Mouse (Mus musculus) retina, postnatal 1 day (tissue): ENCODE measurements at regions not wholly inside any gene's neighbourhood (a gene's known extent, or its start where the extent isn't known, plus 50 kb on each side); places are given as distances from the start of the nearest gene placed in this dataset.

Experiments used
- DNase-seq: peaks from one replicate; pipeline ENCODE4 v3.0.0-alpha.2; 2012

DNA sequence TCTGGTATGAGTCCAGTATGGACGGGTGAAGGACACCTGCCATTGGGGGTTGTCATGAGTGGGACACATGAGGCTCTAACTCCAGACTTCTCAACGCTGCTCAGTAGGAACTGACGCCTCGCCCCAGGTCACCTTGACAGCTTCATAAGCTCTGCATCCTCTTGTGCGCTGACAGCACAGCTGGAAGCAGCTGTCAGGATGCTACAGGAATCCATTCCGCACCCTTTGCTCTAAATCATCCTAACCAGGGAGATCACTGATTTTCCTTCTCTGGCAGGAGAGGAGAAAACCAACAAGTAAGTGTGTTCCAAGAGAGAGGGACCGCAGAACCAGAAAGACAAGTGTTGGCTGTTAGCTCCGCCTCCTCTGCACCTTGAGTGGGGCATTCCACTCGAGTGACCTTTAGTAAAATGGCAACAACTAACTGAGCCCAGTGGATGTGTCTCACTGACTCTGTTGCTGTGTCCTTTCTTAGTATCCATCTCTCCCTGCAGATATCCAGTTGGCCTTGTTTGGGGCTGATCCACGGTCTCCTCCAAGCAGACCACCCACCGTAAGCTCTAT is 449.8 kb downstream of the Wdr11 start:
- DNase-seq, result no peak

- no peak for DNase-seq
Observed at GRCm38 (mm10) chr7:130042296-130042910, 450.7 kb downstream of the Wdr11 start.

DNA sequence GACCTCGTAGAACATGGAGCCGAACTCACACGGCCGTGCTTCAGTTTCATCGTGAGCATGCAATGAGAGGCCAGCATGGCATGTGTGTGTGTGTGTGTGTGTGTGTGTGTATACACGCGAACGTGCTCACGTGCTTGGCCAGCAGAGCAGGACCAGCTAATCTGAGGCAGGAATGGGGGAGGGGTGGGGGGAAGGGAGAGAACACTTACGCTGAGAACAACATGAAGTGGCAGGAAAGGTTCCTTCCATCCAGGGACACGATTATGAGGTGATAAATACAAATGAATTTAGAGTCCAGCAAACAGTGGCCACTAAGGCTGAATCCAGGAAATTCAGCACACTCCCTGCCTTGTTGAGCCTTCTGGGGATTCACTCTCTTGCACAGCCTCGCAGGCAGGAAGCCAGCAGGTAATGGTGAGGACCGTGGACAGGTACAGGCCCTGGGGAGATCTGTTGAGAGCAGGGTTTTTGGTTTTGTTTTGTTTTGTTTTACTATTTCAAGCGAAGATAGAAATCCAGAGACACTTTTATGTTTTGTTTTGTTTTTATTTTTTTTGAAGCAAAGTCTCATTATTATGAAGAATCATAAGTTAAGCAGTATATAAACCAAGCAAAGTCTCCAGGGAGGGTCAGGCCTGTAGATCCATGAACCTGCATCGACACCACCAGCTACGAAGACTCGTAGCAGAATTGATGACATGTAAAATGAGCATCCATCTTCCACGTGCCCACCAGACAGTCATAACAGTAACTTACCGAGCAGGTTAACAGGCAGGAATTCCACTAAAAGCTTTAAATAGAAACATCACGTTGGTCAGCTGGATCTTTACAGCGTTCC is 452.0 kb downstream of the Wdr11 start:
- peak; percentile 56 for DNase-seq

- DNase-seq, result no peak
Observed at GRCm38 (mm10) chr7:130044235-130044553, 452.5 kb downstream of the Wdr11 start.

GRCm38 (mm10) chr7:130044581-130044980 is 452.9 kb downstream of the Wdr11 start:
- DNase-seq, result no peak

DNA sequence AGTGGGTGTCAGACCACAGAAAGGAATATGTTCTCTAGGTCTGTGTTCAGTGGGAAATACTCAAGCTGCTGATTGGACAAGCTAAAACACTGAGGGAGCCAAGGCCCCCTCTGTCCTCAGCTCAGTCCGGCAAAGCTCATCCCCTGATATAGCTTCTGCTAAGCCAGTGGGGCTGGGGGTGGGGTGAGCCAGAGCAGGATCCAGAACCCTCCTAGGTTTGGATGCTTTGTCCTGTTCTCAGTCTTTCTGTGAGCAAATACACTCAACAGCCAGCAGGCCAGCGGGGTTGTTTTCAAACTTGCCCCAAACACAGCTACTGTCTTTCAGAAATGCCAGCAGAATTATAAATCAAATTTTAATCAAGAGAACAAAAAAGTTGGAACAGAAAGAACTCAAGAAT is 454.4 kb downstream of the Wdr11 start:
- DNase-seq, result no peak

DNA sequence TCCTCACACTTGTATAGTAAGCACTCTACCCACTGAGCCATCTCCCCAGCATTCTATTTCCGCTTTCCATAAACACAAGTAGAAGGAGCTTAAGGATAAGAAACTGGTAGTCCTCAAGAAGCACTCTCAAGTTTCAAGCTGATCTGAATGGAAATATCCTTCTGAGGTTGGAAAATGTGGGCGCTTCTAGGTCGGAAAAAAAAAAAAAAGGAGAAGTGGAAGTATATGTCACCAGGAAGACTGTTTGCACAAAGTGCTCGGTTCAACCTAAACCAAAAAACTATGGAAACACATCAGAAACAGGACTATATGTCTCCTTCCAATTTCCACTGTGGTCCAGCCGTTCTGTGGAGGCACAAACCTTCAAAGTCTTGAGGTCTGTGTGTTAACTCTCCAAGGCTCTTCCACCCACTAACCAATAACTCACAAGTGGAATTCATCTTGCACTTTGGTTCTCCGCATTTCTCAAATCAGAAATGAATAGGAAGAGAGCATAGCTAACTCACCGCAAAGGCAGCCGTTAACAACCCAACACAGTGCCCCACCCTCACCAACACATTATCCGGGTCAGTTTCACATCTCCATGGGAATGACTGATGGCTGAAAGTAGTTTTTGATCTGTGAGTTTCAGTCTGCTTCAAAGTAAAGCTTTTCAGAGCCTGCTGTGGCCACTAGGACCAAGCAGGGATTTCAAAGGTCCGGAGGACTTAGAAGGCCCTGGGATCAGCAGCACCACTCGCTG is 455.8 kb downstream of the Wdr11 start:
- DNase-seq, result no peak

DNA sequence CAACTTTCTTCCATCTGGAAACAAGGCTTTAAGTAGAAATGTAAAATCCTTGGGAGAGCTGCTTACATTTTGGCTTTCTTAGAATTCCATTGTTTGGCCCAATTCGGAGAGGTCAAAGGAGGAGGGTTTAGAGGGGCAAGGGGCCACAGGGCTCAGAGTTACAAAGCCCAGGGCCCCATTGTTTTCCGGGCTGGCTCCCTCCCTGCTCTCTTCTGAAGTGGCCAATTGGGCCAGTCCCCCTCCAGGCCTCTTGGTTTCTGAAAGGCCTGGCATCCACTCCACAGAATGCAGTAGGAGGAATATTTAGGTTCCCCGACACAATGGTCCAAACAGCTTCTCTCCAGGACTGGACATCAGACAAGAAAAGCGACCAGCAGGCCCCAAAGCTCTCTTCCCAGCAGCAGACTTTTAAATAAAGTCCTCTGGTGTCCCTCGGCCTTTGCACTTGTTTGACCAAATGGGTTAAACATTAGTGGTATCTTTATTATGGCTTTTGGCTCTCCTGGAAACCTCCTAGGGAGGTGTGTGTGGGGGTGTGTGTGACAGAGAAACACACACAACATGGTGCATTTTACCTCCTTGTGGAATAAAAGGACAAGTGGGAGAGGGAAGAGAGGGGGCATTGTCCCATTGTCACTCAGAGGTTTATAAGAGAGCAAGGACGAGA is 456.6 kb downstream of the Wdr11 start:
- no peak for DNase-seq

DNA sequence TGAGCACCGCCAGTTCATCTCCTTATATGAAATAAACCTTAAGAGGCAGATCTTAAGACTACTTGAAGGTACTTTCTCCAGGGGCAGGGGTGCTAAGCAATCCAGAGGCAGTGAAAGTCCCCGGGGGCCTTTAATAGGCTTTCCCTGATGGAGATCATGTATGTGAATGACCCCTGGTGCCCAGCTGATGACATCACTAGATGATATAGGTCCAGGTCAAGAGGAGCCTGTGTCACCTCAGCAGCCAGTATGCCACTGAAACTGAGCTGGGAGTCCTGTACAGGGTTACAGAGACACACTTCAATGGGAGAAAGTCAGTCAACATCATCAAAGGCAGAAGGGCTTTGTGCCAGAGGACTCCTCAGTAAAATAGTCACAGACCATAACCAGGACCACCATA is 457.8 kb downstream of the Wdr11 start:
- no peak for DNase-seq

GRCm38 (mm10) chr7:130050120-130050519 is 458.5 kb downstream of the Wdr11 start:
- DNase-seq, result no peak

DNA sequence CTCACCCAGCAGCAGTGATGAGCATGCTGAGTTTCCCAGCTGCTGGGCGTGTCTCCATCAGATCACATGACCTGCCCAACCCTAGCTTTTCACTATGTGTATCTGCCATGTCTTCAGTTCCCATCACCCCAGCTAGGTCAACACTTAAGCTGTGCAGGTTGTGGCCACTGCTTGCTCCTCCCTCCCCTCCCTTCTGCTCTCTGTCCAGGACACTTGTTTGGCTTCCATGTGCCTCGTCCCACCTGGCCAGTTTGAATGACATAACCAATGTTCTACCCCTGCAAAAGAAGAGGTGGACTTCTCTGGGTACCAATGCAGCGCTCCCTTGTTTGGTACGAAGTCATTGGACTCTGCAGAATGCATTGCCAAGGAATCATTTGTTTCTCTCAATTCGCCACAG is 460.7 kb downstream of the Wdr11 start:
- DNase-seq, result no peak

DNA sequence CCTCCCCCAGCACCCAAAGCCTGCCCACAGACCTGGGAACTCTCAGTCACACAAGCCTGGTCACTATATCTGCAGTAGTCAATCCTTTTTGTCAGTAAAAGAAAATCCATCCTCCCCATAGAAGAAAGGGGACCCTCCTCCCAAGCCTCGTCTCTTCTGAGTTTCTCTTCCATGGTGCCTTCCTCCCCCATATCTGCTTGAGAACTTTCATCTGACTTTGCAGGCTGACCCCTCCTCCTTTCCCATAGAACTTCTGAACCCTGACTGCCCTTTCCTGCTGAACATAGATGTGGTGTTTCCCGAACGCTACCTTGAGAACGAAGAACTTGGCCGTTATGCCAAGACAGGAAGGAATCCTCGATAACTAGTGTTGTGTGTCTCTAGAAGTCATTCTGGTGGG is 462.5 kb downstream of the Ate1 start:
- no peak for DNase-seq

GRCm38 (mm10) chr7:130058267-130058666 is 461.9 kb downstream of the Ate1 start:
- no peak for DNase-seq

- DNase-seq, result no peak
Observed at GRCm38 (mm10) chr7:130059684-130060607, 460.2 kb downstream of the Ate1 start.

- DNase-seq, result no peak
Observed at GRCm38 (mm10) chr7:130064500-130064899, 455.7 kb downstream of the Ate1 start.

- DNase-seq, result no peak
Observed at GRCm38 (mm10) chr7:130068316-130068715, 451.9 kb downstream of the Ate1 start.

DNA sequence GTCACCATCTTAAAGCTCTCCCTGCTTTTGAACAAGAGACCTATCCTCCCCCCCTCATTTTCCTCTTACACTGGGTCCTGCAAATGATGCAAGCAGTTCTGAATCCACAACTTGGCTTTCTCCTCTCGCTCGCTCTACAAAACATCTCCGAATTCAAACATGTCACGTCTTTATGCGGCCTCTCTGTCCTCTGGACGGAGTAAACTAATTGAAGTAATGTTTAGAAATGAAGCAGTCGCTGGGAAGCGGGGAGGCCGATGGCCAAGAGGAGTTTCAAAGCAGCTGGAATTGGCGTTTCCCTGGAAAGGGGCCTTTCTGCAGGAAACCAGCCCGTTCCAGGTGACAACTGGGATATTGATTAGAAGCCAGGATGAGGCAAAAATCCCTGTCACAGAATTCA is 446.8 kb downstream of the Ate1 start:
- DNase-seq, result no peak

DNA sequence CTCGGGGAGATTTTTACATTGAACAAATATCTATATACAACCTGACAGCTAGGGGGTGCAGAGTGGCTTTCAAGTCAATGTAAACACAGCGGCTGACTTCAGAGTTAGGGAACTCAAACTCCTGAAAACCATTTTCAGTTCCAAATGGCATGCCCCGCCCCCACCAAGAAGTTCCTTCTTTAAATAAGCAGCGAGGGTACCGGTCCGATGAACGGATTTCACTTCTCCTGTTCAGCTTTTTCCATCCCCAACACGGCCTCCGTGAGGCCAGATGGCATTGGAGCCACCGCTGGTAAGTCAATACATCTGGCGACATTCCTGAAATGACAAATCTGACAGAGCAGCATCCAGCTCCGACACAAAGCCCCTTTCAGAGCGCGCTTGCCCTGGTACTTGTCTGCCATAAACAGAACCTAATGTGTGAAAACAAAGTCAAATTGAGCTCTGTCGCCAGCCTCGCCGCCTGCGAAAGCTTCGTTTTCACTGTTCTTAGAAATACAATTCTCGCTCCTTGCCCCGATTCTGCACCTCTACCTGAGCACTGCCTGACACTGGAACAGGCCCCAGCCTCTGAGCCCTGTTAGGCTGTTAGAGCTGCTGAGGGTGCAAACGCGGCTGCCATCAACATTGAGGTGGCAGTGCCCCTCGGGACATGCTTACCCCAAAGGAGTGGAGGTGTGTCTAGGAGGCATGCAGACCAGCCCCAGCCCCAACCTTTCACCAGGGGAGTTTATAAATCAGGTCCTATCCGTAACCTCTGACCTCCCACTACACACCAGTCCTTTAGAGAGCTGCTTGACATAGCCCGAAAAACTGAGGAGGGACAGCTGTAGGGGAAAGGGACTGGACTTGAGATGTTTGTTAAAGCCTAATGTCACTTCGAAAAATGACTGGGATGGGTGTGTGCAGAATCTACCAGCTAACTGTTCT is 446.0 kb downstream of the Ate1 start:
- peak; percentile 40 for DNase-seq

DNA sequence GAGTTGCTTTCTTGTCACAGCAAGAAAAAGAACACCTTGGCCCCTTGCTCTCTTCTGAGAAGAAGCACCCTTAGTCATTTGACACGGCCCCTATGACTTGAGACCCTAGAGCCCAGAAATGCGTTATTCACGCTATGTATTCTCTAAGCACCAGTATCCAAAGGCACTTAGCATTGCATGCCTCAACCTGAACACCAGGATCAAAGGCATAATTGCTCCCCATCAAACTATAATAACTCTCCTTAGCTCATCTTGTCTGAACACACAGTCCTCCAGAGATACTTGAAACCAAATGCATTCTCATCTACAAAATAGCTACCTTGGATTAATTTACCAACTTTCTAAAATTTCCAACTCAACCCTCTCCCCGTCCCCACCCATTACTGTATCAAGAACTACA is 437.5 kb downstream of the Ate1 start:
- no peak for DNase-seq

- no peak for DNase-seq
Observed at GRCm38 (mm10) chr7:130085706-130086105, 434.5 kb downstream of the Ate1 start.
